Mouse (Mus musculus) neutrophil, adult 59 days (primary cell): ENCODE data around the gene 1700017D01Rik. TPM values are rescaled to one million over a fixed set of nuclear protein-coding genes. Genes with fewer than 3 reads are reported as not detected.

Source experiments
- total RNA-seq, 2 experiments: library from RNA; stranded (reverse); gene quantifications; 1 replicate in 1 of 2; 2 replicates in 1 of 2; pipeline ENCODE4 v1.2.4; 2023

1700017D01Rik gene
- total RNA-seq, result not detected

GRCm38 (mm10) chr19:11130776-11131175 lies at the start of gene 1700017D01Rik:
TSS of gene 1700017D01Rik (minus strand) at chr19:11130876.

DNA sequence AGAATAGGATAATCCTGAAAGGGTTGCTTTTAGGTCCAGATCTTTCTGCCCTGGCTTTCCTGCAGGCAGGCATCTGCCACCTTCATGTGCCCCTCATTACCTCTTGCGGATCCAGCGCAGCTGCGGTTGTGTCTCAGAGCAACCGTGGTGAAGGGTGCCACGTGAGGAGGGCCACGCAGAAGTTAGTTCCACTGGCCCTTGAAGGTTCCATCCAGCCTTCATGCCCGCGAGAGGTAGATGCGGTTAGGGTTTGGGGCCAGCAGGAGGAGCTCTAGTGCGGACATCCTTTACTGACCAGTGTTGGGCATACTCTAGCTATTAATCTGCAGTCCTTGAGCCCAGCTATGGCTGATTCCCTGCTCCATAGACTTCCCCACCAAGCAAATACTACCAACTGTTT lies 34.5 kb upstream of the 1700017D01Rik start, which contains the start of gene 1700025F22Rik:
Gene 1700025F22Rik, minus strand, starts transcription at position 149 of the 400 bp plus-strand sequence.

DNA sequence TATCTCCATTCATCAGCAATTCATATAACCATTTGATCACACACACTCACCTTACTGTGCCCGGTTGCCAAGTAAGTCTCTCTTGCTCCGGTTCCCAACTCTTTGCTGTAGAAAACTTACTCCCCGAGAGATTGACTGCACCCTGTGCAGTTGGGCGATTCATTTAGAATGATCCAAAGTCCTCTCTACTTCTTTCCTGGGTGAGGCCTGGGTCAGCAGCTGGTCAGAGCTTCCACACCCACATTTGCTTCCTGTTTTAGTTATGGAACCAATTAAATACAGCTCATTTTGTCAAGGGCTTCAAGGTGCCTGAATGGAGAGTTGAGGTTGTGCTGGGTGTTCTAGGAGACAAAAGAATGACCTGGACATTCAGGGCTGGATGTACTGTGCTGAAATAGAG lies 49.7 kb downstream of the 1700017D01Rik start, which contains the start of gene Ms4a8a:
Gene Ms4a8a, minus strand, starts transcription at position 169 of the 400 bp plus-strand sequence.

Other genes with a start within 250 kb of the 1700017D01Rik start
- 10 to 100 TPM; 23.8 to 40.2 TPM for gene Tmem109, start 248.9 kb downstream of the 1700017D01Rik start, total RNA-seq
- gene Prpf19, start 235.6 kb downstream of the 1700017D01Rik start, total RNA-seq, result 10 to 100 TPM; 50.2 to 74.6 TPM
- not detected for gene Zp1, start 210.2 kb downstream of the 1700017D01Rik start, total RNA-seq
- gene Ptgdr2, start 193.7 kb downstream of the 1700017D01Rik start, total RNA-seq, result not detected
- gene Ccdc86, start 181.6 kb downstream of the 1700017D01Rik start, total RNA-seq, result 10 to 100 TPM; 15.7 to 15.9 TPM
- gene Ms4a10, start 156.2 kb downstream of the 1700017D01Rik start, total RNA-seq, result not detected
- not detected for gene Ms4a15, start 137.6 kb downstream of the 1700017D01Rik start, total RNA-seq
- not detected for gene Ms4a18, start 112.8 kb downstream of the 1700017D01Rik start, total RNA-seq
- 10 to 100 TPM; 32.1 to 46.6 TPM for gene Ms4a8a, start 49.8 kb downstream of the 1700017D01Rik start, total RNA-seq
- gene 1700025F22Rik, start 34.4 kb upstream of the 1700017D01Rik start, total RNA-seq, result not detected
- not detected for gene Ms4a13, start 65.9 kb upstream of the 1700017D01Rik start, total RNA-seq
- not detected for gene Ms4a12, start 101.6 kb upstream of the 1700017D01Rik start, total RNA-seq
- 1 to 10 TPM; 1.4 to 4.1 TPM for gene Ms4a1, start 135.4 kb upstream of the 1700017D01Rik start, total RNA-seq
- not detected for gene Ms4a5, start 153.0 kb upstream of the 1700017D01Rik start, total RNA-seq
- gene Ms4a14, start 183.6 kb upstream of the 1700017D01Rik start, total RNA-seq, result not detected
- under 1 TPM; 0.56 to 0.57 TPM for gene Ms4a7, start 205.3 kb upstream of the 1700017D01Rik start, total RNA-seq
- 10 to 100 TPM; 12.9 to 24.1 TPM for gene Ms4a4a, start 244.6 kb upstream of the 1700017D01Rik start, total RNA-seq